Comparison of ENCODE assay signal across 13 mouse cellular contexts in genomic region chr7:81657631-81658347, GRCm38 (mm10).
"Had no signal": no experiment of that assay in that cellular context is flagged by ENCODE, and none has a peak within 500 bp of the region (broad histone marks: within the 10 kb centered on the region; RNA-seq: fewer than 3 reads in every experiment).

No protein-coding gene starts in this region.

- H3K9ac ChIP-seq: limb, embryonic 12.5 days; liver, embryonic 13.5 days; liver, postnatal 0 days; midbrain, embryonic 12.5 days; neural tube, embryonic 15.5 days had no signal

- H3K4me1 ChIP-seq: liver, embryonic 13.5 days had no signal

- H3K27ac ChIP-seq: left cerebral cortex, adult 2 months; limb, embryonic 12.5 days; liver, embryonic 13.5 days; midbrain, embryonic 12.5 days; neural tube, embryonic 15.5 days had no signal

- H3K4me3 ChIP-seq: left cerebral cortex, adult 2 months; limb, embryonic 12.5 days; liver, embryonic 13.5 days; midbrain, embryonic 12.5 days; neural tube, embryonic 15.5 days had no signal

- ATAC-seq: liver, postnatal 0 days; midbrain, embryonic 16.5 days had no signal

- H3K36me3 ChIP-seq: limb, embryonic 12.5 days; liver, embryonic 13.5 days; midbrain, embryonic 12.5 days; neural tube, embryonic 15.5 days had no signal

- H3K9me3 ChIP-seq: limb, embryonic 12.5 days; liver, embryonic 13.5 days; midbrain, embryonic 12.5 days; neural tube, embryonic 15.5 days had no signal

- DNase-seq: kidney, postnatal 10 days; kidney, postnatal 4 days; liver; liver, embryonic 13.5 days; liver, postnatal 0 days; right cerebral cortex, adult 18-20 months; right cerebral cortex, postnatal 25 days; thymus, postnatal 36 days had no signal

- H3K4me2 ChIP-seq: limb, embryonic 12.5 days; liver, embryonic 13.5 days; midbrain, embryonic 12.5 days; neural tube, embryonic 15.5 days had no signal

- H3K27me3 ChIP-seq: limb, embryonic 12.5 days; liver, embryonic 13.5 days; midbrain, embryonic 12.5 days; neural tube, embryonic 15.5 days had no signal
